Mouse (Mus musculus): ENCODE data around the gene Aldh1a7. TPM values are rescaled to one million over a fixed set of nuclear protein-coding genes. Genes with fewer than 3 reads are reported as not detected.

The Aldh1a7 gene
- 0.68 and 0.72 TPM in 2 replicates for polyA plus RNA-seq (2015; fragmentation: Nextera tagmentation; extraction: Ambion mirVana)

GRCm38 (mm10) chr19:20727381-20727780 is at the start of gene Aldh1a7:
Gene Aldh1a7, minus strand, starts transcription at chr19:20727562.
- WGBS, result 64% methylated on average over 2 of the region's 2 CpGs
- no peak within 1 kb of the TSS for H3K27ac ChIP-seq (ENCODE audit: low read length)
- ATAC-seq, result no peak

DNA sequence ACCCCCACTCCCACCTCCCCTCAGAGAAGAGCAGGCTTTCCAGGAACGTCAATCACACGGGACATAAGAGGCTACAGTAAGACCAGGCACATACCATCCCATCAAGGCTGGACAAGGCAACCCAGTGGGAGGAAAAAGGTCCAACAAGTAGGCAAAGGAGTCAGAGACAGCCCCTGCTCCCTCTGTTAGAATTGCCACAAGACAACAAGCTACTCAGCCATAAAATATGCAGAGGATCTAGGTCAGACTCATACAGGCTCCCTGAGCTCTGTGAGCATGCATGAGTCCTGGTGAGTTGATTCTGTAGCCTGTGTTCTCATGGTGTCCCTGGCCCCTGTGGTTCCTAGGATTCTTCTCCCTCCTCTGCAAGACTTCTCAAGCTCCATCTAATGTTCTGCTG is 48.3 kb upstream of the Aldh1a7 start:
- no peak for ATAC-seq
- no peaks in the 10 kb centered on the region for H3K4me1 ChIP-seq (replicated peaks; ENCODE audit: control insufficient read depth, insufficient read depth, low read length)
- 81% methylated on average over 2 of the region's 2 CpGs for WGBS
- no peak overlapping the region for H3K27ac ChIP-seq (ENCODE audit: low read length)
- H3K27me3 ChIP-seq (replicated peaks; ENCODE audit: control insufficient read depth, insufficient read depth, low read length), result no peaks in the 10 kb centered on the region
- H3K36me3 ChIP-seq (ENCODE audit: control insufficient read depth, insufficient read depth), result no peaks in the 10 kb centered on the region
- H3K4me3 ChIP-seq (replicated peaks; ENCODE audit: low read length), result no peak overlapping the region
- no peak overlapping the region for H3K9ac ChIP-seq (replicated peaks; ENCODE audit: low read depth, low read length)
- H3K4me2 ChIP-seq (ENCODE audit: low read length), result no peak overlapping the region
- H3K9me3 ChIP-seq (ENCODE audit: control insufficient read depth, low read length), result no peaks in the 10 kb centered on the region

More at GRCm38 (mm10) chr19:20727381-20727780, at the start of gene Aldh1a7:
- no peak within 1 kb of the TSS for H3K4me2 ChIP-seq (ENCODE audit: low read length)
- H3K4me3 ChIP-seq (replicated peaks; ENCODE audit: low read length), result no peak within 1 kb of the TSS
- H3K9ac ChIP-seq (replicated peaks; ENCODE audit: low read depth, low read length), result no peak within 1 kb of the TSS
- no peaks in the 10 kb centered on the region for H3K9me3 ChIP-seq (ENCODE audit: control insufficient read depth, low read length)
- H3K36me3 ChIP-seq (ENCODE audit: control insufficient read depth, insufficient read depth), result no peaks in the 10 kb centered on the region
- no peaks in the 10 kb centered on the region for H3K4me1 ChIP-seq (replicated peaks; ENCODE audit: control insufficient read depth, insufficient read depth, low read length)
- no peaks in the 10 kb centered on the region for H3K27me3 ChIP-seq (replicated peaks; ENCODE audit: control insufficient read depth, insufficient read depth, low read length)

DNA sequence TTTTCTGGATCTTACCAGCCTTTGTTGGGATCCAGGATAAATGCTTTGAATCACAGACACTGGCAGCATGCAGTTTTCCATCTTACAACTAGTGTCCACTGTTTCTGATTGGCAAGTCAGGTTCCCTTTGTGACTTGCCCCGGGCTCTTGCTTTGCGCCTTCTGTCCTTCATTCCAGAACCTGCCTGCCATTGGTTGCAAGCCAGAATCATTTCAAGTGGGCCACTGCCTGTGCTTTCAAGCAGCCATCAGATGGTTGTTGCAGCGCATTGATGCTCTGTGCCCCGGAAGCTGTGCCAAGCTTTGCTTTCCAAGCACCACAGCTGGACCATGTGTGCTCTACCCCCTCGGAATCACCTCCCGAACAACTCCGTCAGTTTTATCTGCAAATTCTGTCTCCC is 46.6 kb upstream of the Aldh1a7 start:
- H3K36me3 ChIP-seq (ENCODE audit: control insufficient read depth, insufficient read depth), result no peaks in the 10 kb centered on the region
- H3K27ac ChIP-seq (ENCODE audit: low read length), result no peak overlapping the region
- no peaks in the 10 kb centered on the region for H3K4me1 ChIP-seq (replicated peaks; ENCODE audit: control insufficient read depth, insufficient read depth, low read length)
- H3K9me3 ChIP-seq (ENCODE audit: control insufficient read depth, low read length), result no peaks in the 10 kb centered on the region
- no peak overlapping the region for H3K9ac ChIP-seq (replicated peaks; ENCODE audit: low read depth, low read length)
- no peaks in the 10 kb centered on the region for H3K27me3 ChIP-seq (replicated peaks; ENCODE audit: control insufficient read depth, insufficient read depth, low read length)
- H3K4me2 ChIP-seq (ENCODE audit: low read length), result no peak overlapping the region
- ATAC-seq, result no peak
- 88% methylated on average over 7 of the region's 7 CpGs for WGBS
- no peak overlapping the region for H3K4me3 ChIP-seq (replicated peaks; ENCODE audit: low read length)

- Histone ChIP-seq H3K4me2 (ENCODE audit: low read length) (no peak overlapping the region), H3K36me3 (ENCODE audit: control insufficient read depth, insufficient read depth) (no peaks in the 10 kb centered on the region), H3K4me3 (replicated peaks; ENCODE audit: low read length) (no peak overlapping the region), H3K27me3 (replicated peaks; ENCODE audit: control insufficient read depth, insufficient read depth, low read length) (no peaks in the 10 kb centered on the region), H3K4me1 (replicated peaks; ENCODE audit: control insufficient read depth, insufficient read depth, low read length) (no peaks in the 10 kb centered on the region), H3K27ac (ENCODE audit: low read length) (no peak overlapping the region), H3K9me3 (ENCODE audit: control insufficient read depth, low read length) (no peaks in the 10 kb centered on the region), H3K9ac (replicated peaks; ENCODE audit: low read depth, low read length) (no peak overlapping the region)
- ATAC-seq, result peak; percentile 85
- WGBS, result 25% methylated on average over 1 of the region's 1 CpGs
These were observed 36.9 kb upstream of the Aldh1a7 start for GRCm38 (mm10) chr19:20764214-20764613.

DNA sequence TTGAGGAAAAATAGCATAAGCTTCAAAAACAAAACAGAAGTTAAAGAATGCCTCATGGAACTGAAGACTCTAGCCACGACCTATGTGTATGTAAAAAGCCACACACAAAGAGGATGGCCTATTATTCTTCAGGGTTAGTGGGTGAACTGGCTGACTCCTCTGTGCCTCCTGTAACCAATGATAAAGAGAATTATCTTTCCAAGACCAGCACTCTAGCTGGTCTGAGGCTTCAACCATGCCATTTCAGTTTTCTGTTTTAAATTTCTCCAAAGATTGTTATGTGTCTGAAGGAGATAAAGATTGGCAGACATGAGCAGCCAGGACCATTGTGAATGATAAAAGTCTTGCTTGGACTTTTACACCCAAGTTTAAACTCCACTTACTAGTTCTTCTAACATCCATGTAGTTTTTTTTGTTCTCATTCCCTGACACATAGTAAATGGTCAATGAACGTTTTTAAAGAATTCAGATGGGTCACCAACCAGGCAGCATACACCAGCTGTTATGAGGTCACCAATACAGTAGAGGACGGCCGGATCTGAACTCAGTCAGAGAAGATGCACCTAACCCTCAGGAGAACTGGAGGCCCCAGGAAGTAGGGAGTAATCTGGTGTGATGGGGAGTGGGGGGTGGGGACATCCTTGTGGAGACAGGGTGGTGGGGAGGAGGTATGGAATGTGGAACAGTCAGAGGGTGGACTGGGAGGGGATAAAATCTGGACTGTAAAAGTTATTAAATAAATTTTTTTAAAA is 34.5 kb upstream of the Aldh1a7 start:
- WGBS, result 79% methylated on average over 4 of the region's 4 CpGs
- no peaks in the 10 kb centered on the region for H3K9me3 ChIP-seq (ENCODE audit: control insufficient read depth, low read length)

DNA sequence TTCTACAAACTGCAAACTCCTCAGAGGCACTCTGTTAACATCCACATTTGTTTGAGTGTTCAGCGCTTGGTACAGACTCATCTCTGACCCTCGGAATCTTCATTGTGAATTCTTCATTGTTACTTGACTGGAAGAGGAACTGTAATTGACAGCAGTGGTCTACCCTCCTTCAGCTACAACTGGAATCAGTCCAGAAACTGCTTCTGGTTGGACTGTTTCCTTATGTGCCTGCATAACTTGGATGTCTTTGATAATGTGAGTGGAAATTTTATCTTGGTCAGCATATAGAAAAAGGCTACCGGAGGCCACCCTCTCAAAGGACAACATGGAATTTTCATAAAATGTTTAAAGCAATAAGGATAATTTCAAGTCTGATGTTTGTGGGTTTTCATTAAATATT is 33.8 kb upstream of the Aldh1a7 start:
- WGBS, result 70% methylated on average over 3 of the region's 3 CpGs
- Histone ChIP-seq H3K36me3 (ENCODE audit: control insufficient read depth, insufficient read depth) (no peaks in the 10 kb centered on the region), H3K9me3 (ENCODE audit: control insufficient read depth, low read length) (no peaks in the 10 kb centered on the region), H3K9ac (replicated peaks; ENCODE audit: low read depth, low read length) (no peak overlapping the region), H3K4me3 (replicated peaks; ENCODE audit: low read length) (no peak overlapping the region), H3K4me1 (replicated peaks; ENCODE audit: control insufficient read depth, insufficient read depth, low read length) (no peaks in the 10 kb centered on the region), H3K27ac (ENCODE audit: low read length) (no peak overlapping the region), H3K4me2 (ENCODE audit: low read length) (no peak overlapping the region), H3K27me3 (replicated peaks; ENCODE audit: control insufficient read depth, insufficient read depth, low read length) (no peaks in the 10 kb centered on the region)
- no peak for ATAC-seq

More for the DNA sequence above, 34.5 kb upstream of the Aldh1a7 start:
- no peaks in the 10 kb centered on the region for H3K4me1 ChIP-seq (replicated peaks; ENCODE audit: control insufficient read depth, insufficient read depth, low read length)
- H3K27me3 ChIP-seq (replicated peaks; ENCODE audit: control insufficient read depth, insufficient read depth, low read length), result no peaks in the 10 kb centered on the region
- H3K36me3 ChIP-seq (ENCODE audit: control insufficient read depth, insufficient read depth), result no peaks in the 10 kb centered on the region
- no peak overlapping the region for H3K4me3 ChIP-seq (replicated peaks; ENCODE audit: low read length)
- no peak overlapping the region for H3K4me2 ChIP-seq (ENCODE audit: low read length)
- no peak overlapping the region for H3K9ac ChIP-seq (replicated peaks; ENCODE audit: low read depth, low read length)
- H3K27ac ChIP-seq (ENCODE audit: low read length), result no peak overlapping the region
- no peak for ATAC-seq

DNA sequence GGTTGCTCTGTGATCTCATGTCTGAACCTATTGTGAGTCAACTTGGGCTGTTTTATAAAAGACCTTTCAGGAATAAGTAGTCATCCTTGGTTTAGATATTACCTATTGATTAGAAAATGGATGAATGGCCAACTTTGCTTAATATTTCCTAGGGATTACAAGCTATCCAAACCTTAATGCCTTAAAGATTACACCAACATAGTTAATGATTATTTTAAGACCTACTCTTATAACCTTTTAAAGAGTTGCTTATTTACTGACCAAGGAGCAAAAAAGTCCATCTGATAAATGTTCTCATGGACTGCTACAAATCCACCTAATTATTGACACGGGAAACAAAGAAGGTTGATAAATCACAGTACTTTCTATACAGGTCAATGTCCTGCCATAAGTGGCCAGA is 17.3 kb upstream of the Aldh1a7 start:
- H3K4me1 ChIP-seq (replicated peaks; ENCODE audit: control insufficient read depth, insufficient read depth, low read length), result no peaks in the 10 kb centered on the region
- no peak overlapping the region for H3K9ac ChIP-seq (replicated peaks; ENCODE audit: low read depth, low read length)
- H3K27me3 ChIP-seq (replicated peaks; ENCODE audit: control insufficient read depth, insufficient read depth, low read length), result no peaks in the 10 kb centered on the region
- no peak overlapping the region for H3K4me2 ChIP-seq (ENCODE audit: low read length)
- WGBS, result 81% methylated on average over 1 of the region's 1 CpGs
- no peaks in the 10 kb centered on the region for H3K36me3 ChIP-seq (ENCODE audit: control insufficient read depth, insufficient read depth)
- no peak overlapping the region for H3K4me3 ChIP-seq (replicated peaks; ENCODE audit: low read length)
- ATAC-seq, result no peak
- H3K9me3 ChIP-seq (ENCODE audit: control insufficient read depth, low read length), result no peaks in the 10 kb centered on the region
- no peak overlapping the region for H3K27ac ChIP-seq (ENCODE audit: low read length)

DNA sequence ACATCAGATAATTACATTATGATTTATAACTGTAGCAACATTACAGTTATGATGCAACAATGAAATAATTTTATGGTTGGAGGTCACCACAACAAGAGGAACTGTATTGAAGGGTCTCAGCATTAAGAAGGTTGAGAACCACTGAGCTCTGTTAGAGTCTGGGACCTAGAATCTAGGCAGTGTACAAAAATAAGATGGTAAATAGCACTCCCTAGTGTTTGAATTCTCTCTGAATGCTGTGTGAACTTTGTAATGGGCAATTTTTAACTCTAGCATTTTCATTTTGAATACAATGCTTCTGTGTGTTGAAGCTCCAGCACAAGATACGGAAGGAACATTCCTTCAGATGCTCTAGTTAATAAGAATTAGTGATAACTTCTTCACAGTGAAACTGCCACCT is 916 bp upstream of the Aldh1a7 start:
- WGBS, result 84% methylated on average over 1 of the region's 1 CpGs
- H3K36me3 ChIP-seq (ENCODE audit: control insufficient read depth, insufficient read depth), result no peaks in the 10 kb centered on the region
- no peaks in the 10 kb centered on the region for H3K9me3 ChIP-seq (ENCODE audit: control insufficient read depth, low read length)
- no peaks in the 10 kb centered on the region for H3K4me1 ChIP-seq (replicated peaks; ENCODE audit: control insufficient read depth, insufficient read depth, low read length)
- no peak overlapping the region for H3K4me3 ChIP-seq (replicated peaks; ENCODE audit: low read length)
- ATAC-seq, result no peak
- H3K4me2 ChIP-seq (ENCODE audit: low read length), result no peak overlapping the region
- no peaks in the 10 kb centered on the region for H3K27me3 ChIP-seq (replicated peaks; ENCODE audit: control insufficient read depth, insufficient read depth, low read length)
- no peak overlapping the region for H3K9ac ChIP-seq (replicated peaks; ENCODE audit: low read depth, low read length)
- no peak overlapping the region for H3K27ac ChIP-seq (ENCODE audit: low read length)

GRCm38 (mm10) chr19:20722913-20723312 is 4.4 kb downstream of the Aldh1a7 start:
- no peak for ATAC-seq
- Histone ChIP-seq H3K27ac (ENCODE audit: low read length) (no peak overlapping the region), H3K4me1 (replicated peaks; ENCODE audit: control insufficient read depth, insufficient read depth, low read length) (no peaks in the 10 kb centered on the region), H3K9ac (replicated peaks; ENCODE audit: low read depth, low read length) (no peak overlapping the region), H3K27me3 (replicated peaks; ENCODE audit: control insufficient read depth, insufficient read depth, low read length) (no peaks in the 10 kb centered on the region), H3K36me3 (ENCODE audit: control insufficient read depth, insufficient read depth) (no peaks in the 10 kb centered on the region), H3K4me3 (replicated peaks; ENCODE audit: low read length) (no peak overlapping the region), H3K4me2 (ENCODE audit: low read length) (no peak overlapping the region), H3K9me3 (ENCODE audit: control insufficient read depth, low read length) (no peaks in the 10 kb centered on the region)
- WGBS, result 92% methylated on average over 2 of the region's 2 CpGs

GRCm38 (mm10) chr19:20720298-20720697 is 7.1 kb downstream of the Aldh1a7 start:
- no peak overlapping the region for H3K27ac ChIP-seq (ENCODE audit: low read length)
- no peaks in the 10 kb centered on the region for H3K36me3 ChIP-seq (ENCODE audit: control insufficient read depth, insufficient read depth)
- WGBS, result 92% methylated on average over 2 of the region's 2 CpGs
- no peak overlapping the region for H3K4me2 ChIP-seq (ENCODE audit: low read length)
- H3K9me3 ChIP-seq (ENCODE audit: control insufficient read depth, low read length), result no peaks in the 10 kb centered on the region
- H3K4me1 ChIP-seq (replicated peaks; ENCODE audit: control insufficient read depth, insufficient read depth, low read length), result no peaks in the 10 kb centered on the region
- no peak overlapping the region for H3K4me3 ChIP-seq (replicated peaks; ENCODE audit: low read length)
- ATAC-seq, result no peak
- no peak overlapping the region for H3K9ac ChIP-seq (replicated peaks; ENCODE audit: low read depth, low read length)
- no peaks in the 10 kb centered on the region for H3K27me3 ChIP-seq (replicated peaks; ENCODE audit: control insufficient read depth, insufficient read depth, low read length)
